Mouse (Mus musculus) neural tube, embryonic 10.5 days (tissue): ENCODE data around the gene Pyroxd1.
"Not testable (repeated sequence)": the region's sequence is repeated elsewhere in the genome, so short reads cannot be mapped to it uniquely, and the experiment has no call there.

Source experiments
- DNase-seq: peaks from one replicate; pipeline ENCODE4 v3.0.0-alpha.2; 2017; ENCODE audit warnings: low spot score; ENCODE audit errors: extremely low spot score

Pyroxd1 gene

DNA sequence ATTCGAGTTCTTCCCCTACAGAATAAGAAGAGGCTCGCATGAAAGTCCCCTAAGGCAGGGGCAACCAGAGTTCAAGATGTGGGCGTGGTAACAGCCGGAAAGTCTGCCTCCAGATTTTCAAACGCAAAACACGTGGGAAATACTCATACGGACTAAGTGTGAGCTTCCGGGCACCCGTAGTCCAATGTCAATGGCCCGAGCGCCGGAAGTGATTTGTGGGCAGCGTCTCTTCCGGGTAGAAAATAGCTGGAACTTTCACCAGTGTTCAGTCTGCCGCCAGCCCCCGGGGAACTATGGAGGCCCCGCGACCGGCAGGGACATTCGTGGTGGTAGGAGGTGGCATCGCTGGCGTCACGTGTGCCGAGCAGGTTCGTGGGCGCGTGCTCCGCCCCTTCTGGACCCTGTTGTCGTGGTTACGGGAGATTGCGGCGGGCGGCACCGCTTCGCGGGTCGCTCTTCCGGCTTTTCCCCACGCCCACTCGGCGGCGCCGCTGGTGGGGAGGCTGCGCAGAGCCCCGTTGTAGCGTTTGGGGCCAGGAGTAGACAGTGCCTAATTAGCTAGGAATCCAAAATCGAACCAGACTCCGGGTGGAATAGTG lies at the start of gene Pyroxd1:
Gene Pyroxd1 (plus strand): TSS at position 215 of the 599 bp plus-strand sequence.
- peak; percentile 91 for DNase-seq

DNA sequence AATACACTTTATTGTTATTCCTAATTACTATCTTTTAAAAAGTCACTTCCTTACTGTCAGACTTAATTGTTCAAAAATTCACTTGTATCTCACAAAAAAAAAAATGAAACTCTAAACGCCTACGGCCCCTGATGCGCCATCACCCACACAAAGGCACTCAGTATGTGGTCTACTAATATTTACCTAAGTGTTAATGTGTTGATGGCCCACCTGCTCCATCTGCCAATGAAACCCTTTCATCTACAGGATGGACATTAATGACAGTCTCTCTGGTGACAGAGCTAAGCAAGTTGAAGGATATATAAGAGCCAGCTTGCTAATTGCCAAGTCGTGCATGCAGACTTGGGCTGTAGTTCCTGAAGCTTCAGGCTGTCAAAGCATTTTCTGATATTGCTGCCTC lies 47.4 kb upstream of the Pyroxd1 start, which contains the start of gene Iapp:
Gene Iapp (plus strand): TSS at position 326 of the 400 bp plus-strand sequence.
- no peak for DNase-seq

DNA sequence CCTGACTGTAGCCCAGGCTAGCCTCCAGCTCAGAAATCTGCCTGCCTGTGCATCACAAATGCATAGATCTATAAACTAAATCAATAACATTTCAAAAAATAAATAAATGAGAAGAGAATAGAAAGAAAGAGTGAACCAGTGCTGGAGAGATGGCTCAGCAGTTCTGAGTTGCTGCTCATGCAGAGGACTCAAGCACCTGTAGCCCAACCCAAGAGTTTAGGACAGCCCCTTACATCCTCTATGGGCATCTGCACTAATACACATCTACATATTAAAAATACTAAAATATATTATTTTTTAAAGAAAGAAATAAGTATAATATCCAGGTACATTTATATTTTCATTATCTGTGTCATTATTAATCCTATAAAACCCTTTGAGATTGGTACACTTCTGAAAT lies 40.4 kb upstream of the Pyroxd1 start:
- DNase-seq, result no peak

DNA sequence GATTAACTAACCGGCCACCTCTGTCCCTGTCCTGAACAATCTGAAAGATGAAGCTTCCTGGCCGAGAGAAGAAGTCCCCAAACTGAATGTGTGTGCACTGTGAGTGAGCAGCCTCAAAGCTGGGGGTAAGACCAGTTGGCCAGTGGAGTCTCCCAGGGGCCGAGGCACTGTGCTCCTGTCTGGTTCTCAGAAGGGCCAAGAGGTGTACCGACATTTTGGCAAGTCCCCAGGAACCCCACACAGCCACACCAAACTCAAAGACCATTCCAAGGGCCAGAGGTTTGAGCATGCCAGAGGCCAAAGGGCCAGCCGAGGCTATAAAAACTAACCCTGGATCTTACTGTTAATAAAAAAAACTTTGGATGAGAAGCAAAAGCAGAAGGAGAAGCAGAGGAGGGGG lies 31.2 kb upstream of the Pyroxd1 start:
- DNase-seq, result no peak

DNA sequence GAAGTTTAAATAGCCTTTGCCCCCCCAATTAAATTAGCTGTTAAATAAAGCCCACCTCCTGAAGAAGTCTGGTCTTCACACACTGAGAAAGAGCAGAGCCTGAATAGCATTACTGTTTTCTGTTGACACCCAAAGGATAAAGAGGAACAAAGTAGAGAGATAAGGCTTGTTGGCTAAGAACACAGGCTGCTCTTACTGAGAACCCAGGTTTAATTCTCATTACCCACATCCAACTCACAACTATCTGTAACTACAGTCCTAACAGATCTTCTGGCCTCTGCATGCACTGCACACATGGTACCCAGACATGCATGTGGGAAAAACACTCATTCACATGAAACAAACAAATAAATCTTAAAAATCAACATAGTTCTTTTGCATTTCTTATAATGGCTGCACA lies 28.3 kb upstream of the Pyroxd1 start:
- DNase-seq, result no peak

DNA sequence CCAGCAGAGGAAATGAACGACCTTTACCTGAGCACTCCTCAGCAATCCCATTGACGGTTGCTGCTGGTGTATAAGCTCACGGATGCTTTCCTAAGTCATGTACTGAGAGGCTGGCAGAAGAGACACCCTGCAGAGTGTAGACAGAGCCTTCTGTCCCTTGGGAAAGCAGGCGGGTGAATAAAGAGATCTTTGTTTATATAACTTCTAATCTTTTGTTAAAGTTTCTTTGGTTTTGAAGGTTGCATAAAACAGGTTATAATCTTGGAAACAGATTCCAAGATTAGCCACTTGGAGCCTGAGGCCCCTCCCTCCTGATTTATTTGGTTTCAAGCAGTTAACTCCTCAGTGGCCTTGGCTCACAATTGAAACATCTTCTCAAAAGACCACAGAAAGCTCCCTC lies 22.6 kb upstream of the Pyroxd1 start, which contains the start of gene Slco1a5:
Gene Slco1a5 (minus strand): TSS at position 101 of the 400 bp plus-strand sequence.
- no peak for DNase-seq

DNA sequence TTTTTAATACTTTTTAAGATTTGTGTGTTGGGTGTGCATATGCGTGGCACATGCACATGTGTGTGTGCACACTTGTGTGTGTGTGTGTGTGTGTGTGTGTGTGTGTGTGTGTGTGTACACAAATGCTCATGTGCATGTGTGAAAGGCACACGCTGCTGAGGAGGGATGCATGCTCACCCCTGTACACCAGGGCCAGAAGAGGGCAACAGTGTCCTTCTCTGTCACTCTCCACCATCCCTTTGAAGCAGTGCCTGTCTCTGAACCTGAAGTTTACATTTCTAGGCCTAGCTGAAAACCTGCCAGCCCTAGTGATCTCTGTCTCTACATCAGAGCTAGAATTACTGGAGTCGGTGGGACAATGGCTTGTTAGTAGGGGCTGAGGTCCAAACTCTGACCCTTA lies 18.9 kb upstream of the Pyroxd1 start:
- no peak for DNase-seq

DNA sequence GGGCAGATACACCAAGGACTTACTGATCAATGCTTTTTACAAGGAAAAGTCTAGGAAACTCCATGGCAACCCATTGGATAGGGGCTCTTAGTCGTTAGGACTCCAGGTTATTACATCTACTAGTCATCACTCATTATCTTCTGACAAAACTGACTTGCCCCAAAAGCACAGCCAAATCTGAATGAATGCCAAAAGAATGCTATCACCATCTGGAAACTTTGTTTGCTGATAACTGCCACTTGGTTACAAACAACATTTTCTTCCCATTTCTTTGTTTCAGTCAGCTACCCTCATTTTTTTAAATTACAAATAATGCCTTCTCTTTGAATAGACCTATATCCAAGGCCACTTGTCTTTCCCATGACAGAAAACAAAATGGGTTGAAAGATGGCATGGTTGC lies 16.3 kb upstream of the Pyroxd1 start:
- no peak for DNase-seq

DNA sequence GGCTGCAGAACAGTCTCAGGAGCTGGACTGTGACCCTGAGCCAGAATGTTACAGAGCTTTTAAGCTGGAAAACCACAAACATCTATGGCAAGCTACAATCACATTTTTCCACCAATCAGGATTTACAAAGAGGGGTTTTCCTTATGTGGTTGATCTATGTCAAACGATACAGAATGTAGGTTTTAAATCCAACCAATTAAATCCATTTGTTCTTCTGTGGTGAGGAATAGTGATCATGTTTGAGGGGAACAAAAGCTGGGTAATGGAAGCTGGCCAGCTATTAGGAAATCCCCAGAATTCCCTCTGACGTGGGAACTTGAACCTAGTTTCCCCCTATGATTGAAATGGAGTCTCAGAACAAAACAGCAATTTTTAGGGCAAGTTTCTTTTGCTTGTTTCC lies 6.5 kb upstream of the Pyroxd1 start:
- DNase-seq, result no peak

DNA sequence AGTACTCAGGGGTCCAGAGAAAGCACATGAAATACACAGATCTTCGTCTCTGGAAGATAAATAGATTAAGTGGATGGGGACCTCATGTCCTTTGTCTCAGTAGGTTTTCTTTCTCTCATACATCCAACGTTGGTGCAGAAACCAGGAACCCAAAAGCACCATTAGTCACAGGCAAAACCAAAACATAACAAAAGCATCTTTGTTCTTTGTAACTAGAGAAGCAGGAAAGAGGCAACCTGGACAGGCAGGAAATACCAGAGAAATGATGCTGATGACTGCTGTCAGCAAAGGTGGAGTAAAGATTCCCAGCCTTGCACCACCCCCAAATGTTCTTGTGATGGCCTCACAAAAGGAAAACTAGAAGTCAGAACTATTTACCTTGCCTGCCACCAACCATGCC lies 5.9 kb upstream of the Pyroxd1 start:
- DNase-seq, result no peak

DNA sequence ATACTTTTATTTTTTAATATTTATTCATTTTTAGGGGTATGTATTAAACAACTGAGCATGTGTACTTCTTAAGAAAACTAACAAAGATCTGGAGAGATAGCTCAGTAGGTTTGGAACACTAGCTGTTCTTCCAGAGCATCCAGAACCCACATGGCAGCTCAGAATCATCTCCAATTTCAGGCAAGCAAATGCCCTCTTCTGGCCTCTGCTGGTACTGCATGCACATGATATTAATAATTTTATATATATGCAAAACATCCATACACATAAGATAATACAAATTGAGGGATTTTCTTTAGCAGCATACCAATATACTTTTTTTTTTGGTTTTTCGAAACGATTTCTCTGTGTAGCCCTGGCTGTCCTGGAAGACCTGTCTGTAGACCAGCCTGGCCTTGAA lies 1.9 kb upstream of the Pyroxd1 start:
- peak; percentile 51 for DNase-seq

DNA sequence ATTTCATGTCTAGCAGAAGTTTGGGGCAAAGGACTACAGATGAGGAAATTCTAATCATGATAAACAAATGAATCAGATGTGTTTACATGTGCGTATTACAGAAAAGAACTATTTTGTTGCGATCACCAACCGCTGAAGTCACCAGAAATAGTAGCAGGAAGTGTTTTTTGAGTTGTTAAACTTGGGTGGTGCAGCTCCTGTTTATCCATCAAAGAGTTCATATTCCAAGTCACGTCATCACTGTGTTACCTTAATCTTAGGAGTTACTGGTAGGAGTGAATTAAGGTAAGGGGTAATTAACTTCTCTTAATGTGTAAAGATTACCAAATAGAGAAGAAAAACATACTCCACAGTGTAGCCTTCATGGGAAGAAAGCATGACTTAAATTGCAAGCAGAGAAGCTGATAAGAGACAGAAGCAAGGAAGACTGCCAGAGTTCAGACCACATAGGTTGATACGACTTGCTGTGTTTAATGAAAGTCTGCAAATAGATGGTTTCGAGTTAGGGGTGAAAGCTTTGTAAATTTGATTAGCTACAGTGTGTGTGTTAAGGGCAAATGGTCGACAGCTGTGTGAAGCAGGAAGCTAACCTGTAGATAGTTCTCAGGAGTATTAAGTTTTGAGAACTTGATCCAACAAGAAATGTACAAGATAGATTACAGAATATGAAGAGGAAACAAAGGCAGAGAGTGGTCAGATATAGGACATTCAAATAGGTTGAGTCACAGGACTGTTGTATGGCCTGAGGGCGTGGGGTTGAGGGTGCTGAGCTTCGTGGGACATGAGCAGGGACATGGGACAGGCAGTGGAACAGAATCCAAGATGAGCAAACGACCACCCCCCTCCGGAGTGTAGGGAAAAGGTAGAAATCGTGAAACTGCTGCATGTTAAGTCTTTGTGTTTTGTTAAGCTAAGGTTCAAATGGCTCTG lies 992 bp downstream of the Pyroxd1 start:
- peak; percentile 8 for DNase-seq

DNA sequence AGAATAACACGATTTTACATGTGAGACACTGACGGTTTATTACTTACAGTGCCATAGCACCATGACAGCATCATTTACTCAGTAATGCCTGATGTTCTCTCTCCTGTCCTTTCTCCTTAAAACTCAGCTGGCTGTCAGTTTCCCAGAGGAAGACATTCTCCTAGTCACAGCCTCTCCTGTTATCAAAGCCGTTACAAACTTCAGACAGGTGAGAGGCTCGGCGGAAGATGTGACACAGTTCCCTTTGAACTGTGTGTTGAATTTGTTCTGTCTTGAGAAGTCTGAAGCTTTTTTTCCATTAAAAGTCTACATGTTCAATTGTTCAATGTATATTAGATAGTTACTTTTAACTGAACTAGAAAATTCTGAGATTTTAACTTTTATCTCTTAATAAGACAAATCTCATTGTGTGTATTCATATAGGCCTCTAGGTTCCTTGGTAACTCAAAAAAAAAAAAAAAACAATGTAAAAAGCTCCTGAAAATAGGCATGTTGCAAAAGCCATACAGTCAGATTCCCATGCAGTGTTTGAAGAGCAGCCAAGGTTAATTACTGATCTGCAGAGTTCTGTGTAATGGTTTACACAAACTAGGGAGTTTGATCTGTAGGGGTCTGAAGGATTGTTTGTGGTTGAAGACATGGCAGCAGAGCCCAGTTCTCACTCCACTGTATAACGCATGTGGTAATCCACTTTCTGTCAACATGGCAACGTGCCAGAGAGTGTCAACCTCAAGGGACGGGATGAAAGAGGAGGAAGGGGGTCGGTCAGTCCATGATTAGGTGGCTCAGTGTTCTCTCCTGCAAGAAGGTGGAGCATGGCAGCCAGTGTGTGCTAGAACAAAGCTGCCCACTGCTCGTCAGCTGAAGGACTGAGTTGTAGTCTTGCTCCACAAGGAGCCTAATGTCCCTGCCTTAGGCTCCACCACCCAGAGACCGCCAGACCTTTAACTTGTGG lies 2.3 kb downstream of the Pyroxd1 start:
- peak; percentile 3 for DNase-seq

DNA sequence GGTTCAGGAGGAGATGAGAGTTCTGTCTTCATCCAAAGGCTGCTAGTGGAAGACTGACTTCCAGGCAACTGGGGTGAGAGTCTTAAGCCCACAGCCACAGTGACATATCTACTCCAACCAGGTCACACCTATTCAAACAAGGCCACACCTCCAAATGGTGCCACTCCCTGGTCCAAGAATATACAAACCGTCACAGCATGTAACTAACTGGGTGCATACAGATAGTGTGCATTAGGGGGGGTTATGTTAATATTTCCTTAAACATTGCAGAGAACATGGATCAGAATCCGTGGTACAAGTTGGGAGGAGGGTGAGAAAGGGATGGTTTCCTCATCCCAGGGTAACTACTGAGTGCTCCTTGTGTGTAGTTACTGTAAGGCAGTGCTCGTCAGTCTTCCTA lies 6.6 kb downstream of the Pyroxd1 start:
- DNase-seq, result not testable (repeated sequence)

DNA sequence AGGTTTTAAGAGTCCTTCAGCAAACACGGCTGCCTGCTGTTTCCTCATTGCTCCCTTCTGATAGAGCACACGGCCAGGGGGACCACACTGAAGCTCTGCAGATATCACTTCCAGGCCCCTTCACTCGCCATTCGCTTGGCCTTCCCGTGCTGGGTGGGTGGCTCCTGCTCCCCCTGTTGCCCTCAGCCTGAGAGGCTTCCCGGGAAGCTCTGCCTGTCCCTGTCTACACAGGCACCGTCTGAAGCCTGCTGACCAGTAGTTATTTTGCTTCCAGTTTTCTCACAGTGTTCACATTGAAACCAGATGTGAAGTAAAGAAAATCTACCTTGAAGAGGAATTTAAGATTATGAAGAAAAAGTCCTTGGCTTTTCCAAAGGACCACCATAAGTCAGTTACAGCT lies 11.7 kb downstream of the Pyroxd1 start:
- DNase-seq, result no peak

DNA sequence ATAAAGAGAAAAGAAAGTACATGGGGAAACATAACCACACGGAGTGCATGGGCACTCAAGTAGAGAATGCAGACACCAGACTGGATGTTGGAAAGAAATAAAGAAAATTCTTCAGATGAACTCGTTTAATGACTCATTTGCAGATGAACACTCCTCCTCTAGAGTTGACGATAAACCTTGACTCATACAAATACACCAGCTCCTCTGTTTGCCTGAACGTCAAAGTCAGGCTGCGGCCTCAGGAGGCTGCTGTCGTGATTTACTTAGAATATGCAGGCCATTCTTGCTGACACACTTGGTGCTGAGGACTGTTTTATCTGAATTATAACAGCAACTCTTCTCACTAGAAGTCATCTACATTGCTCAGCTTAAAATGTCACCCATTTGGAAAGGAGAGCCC lies 16.6 kb downstream of the Pyroxd1 start:
- DNase-seq, result no peak

DNA sequence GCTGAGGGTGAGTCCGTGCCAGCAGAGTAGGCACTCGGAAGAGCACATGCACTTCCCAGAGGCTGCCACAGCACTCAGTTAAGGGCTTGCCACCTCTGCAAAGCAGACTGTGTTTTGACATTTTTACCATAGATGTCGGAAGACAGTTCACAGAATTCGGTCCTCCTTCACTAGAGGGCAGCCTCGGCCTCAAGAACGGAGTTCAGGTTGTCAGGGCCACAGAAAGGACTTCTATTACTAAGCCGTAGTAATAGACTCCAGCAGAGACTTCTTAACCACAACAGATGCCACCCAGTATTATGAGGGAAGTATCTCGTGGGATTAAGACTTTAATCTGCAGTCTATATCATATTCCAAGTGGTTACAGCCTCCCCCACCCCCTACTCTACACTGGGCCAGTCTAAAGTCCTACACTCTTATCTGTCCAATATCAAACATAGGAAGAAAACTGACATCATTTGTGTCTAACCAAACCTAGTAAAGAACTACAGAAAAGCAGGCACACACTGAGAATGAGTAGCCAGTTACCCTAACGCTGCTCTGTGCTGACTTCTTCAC lies 17.6 kb downstream of the Pyroxd1 start:
- DNase-seq, result no peak

DNA sequence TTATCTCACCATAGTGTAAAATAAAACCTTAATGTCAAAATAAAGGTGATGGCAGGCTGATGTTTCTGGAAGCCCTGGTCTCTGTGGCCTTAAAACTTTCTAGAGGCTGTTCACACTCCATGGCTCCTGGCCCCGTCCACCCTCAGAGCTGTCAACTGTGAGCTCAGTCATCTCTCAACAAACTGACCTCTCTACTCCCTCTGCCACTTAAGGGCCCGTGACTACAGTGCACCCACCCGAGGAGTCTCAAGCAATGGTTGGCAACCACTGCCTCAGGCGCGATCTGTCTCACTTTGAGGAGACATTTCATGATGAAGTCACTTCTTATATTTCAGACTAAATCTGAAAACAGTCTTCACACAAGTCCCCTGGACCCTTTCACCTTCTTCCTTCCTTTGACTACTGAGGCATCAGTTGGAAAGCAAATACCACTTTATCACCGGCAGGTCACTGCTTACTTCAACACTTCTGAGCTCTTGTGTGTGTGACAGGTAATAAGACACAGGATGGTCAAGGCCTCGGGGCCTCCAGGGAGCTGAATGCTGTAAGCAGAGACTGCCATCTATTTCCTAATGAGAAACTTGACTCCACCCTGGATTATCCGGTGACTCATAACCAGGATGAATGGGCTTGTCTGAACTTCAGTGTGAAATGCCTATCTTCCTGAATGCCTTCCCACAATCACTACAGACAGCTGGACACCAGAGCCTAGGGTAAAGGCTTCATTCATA lies 20.5 kb downstream of the Pyroxd1 start:
- DNase-seq, result no peak

DNA sequence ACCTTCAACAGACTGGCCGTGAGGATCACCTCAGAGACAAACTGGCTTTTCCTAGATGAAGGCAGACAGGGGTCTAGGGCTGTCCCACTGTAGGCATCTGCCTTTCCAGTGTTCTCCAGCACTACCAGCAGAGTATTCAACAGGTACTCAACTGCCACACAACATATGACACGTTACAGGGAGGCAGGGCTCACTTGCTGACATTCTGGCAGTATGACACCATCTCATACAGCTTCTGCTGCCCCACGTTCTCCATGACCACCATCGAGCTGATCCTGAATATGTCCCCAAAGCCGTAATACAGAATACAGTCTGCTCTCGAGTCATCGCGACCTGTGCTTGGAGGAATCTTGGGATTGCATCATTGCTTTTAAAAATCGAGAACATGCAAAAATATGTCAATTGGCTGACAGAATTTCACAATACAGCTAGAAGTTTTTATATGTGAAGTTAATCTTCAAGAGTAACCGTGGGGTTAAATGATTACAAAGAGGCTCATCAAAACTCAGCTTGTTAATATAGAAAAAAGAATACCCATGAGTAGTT lies 21.1 kb downstream of the Pyroxd1 start:
- no peak for DNase-seq

DNA sequence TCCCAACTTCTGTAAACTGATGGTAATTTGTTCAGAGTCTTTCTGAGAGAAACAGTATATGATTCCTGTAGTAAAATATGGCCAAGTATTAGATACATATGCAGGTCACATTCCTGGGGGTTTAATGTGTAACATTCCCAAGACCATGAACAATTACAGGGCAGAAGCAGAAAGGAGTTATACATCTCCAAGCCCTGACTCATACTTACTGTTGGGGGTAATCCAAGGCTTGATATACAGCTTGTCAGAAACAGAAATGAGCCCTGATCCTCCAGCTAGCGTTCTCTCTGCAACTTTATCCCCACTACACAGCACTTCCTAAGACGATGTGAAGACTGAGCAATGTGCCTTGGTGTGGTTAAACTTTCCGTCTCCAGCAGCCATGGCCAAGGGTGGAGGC lies 22.1 kb downstream of the Pyroxd1 start:
- DNase-seq, result no peak
